Mouse (Mus musculus) stomach, embryonic 14.5 days (tissue): ENCODE measurements around the gene Rsrc2. TPM values are rescaled to one million over a fixed set of nuclear protein-coding genes. Genes with fewer than 3 reads are reported as not detected.

Experiments used
- polyA plus RNA-seq: library from polyadenylated mRNA; unstranded; fragments of >200 nt; fragmentation: Nextera tagmentation; extraction: Ambion mirVana; gene quantifications from 2 replicates; pipeline ENCODE4 v1.2.1, GENCODE M21; 2014

The Rsrc2 gene
- polyA plus RNA-seq, 1 experiment from 2014 or later = 139 TPM

Other genes with a start within 250 kb of the Rsrc2 start
- gene B3gnt4, start 239.0 kb downstream of the Rsrc2 start, polyA plus RNA-seq = 0.25 TPM in 1 of 2 replicates, not detected in the other
- 109 and 113 TPM in 2 replicates for gene Diablo, start 225.2 kb downstream of the Rsrc2 start, polyA plus RNA-seq
- gene Gm49027, start 223.9 kb downstream of the Rsrc2 start, polyA plus RNA-seq = 7.0 and 8.7 TPM in 2 replicates
- gene Vps33a, start 176.4 kb downstream of the Rsrc2 start, polyA plus RNA-seq = 25.4 and 27.2 TPM in 2 replicates
- gene Clip1, start 64.8 kb downstream of the Rsrc2 start, polyA plus RNA-seq = 39.5 and 40.5 TPM in 2 replicates
- gene Zcchc8, start 28.3 kb downstream of the Rsrc2 start, polyA plus RNA-seq = 84.6 and 97.5 TPM in 2 replicates
- 33.9 and 35.7 TPM in 2 replicates for gene Kntc1, start 302 bp upstream of the Rsrc2 start, polyA plus RNA-seq
- gene Hcar2, start 116.1 kb upstream of the Rsrc2 start, polyA plus RNA-seq = 1.6 and 2.1 TPM in 2 replicates
- 1.6 and 2.3 TPM in 2 replicates for gene Hcar1, start 130.6 kb upstream of the Rsrc2 start, polyA plus RNA-seq
- 140 and 143 TPM in 2 replicates for gene Denr, start 157.8 kb upstream of the Rsrc2 start, polyA plus RNA-seq
- gene Gm43518, start 178.0 kb upstream of the Rsrc2 start, polyA plus RNA-seq = 3.7 and 4.0 TPM in 2 replicates
- gene Ccdc62, start 181.3 kb upstream of the Rsrc2 start, polyA plus RNA-seq = 9.0 and 9.3 TPM in 2 replicates
- gene Hip1r, start 224.2 kb upstream of the Rsrc2 start, polyA plus RNA-seq = 14.4 and 16.9 TPM in 2 replicates